Mouse (Mus musculus) G1E-ER4 (cell line): Measurements from ENCODE around the gene Fgf4. TPM values are rescaled to one million over a fixed set of nuclear protein-coding genes. Genes with fewer than 3 reads are reported as not detected.

Experiments
- GATA1 ChIP-seq: IDR thresholded peaks from one replicate; pipeline ENCODE4 v1.8.0; 2012; ENCODE audit warnings: low read length, inconsistent platforms
- polyA plus RNA-seq: library from polyadenylated mRNA; stranded (reverse); fragments of >175 nt; gene quantifications from 2 replicates; pipeline ENCODE4 v1.2.3, GENCODE M21; 2012

Fgf4 gene
- polyA plus RNA-seq, 1 experiment: not detected

DNA sequence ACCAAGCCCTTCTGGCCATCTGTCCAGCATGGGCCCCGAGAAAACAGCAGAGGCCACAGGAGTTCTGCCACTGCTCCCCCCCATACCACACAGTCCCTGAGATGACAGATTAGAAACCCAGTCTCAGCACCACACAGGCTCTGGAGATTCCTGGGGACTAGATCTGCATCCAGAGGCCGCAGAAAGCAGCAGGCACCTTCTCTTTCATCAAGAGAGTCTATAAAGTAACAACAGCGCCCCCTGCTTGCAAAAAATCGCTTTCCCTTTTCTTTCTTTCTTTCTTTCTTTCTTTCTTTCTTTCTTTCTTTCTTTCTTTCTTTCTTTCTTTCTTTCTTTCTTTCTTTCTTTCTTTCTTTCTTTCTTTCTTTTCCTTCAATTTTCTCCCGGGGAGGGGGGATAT, 47.0 kb downstream of the Fgf4 start:
- no peak for TF ChIP-seq GATA1

GRCm38 (mm10) chr7:144894706-144895105, 47.5 kb downstream of the Fgf4 start:
- TF ChIP-seq GATA1: no peak

DNA sequence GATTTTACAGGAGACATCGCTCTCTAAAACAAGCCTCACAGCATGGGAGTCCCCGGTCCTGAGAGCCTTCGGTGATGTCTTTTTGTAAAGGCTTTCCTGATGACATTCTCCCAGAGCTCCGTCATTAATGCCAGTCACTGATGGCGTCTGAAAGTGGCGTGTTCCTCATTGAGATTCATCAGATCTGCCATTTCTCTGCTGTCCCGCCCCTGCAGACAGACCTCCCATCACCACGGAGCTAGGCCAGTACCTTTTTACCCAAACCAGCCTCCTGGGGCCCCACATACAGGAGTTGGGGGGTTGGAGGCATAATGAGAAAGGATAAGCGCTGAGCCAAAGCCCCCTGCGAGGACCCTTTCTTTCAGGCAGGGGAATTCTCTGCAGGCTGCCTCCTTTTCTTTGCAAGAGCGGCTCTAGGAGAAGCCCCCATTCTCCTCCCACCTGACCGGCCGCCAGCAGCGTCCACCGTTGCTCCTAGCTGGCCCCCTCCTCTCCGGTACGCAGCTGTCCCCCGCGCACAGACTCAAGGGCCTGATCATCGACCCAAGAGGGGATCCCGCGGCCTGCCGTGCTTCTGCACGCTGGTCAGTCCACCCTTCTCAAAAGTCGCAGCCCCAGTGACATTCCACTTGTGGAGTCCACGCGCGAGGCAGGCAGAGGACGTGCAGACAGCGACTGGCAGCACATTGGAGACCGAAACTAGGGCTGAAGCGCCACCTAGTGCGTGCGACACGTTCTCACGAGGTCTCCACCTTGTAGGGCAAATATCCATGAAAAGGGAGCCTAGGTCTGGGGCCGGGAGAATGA, 48.3 kb downstream of the Fgf4 start:
- TF ChIP-seq GATA1: no peak

GRCm38 (mm10) chr7:144896294-144897218, 49.4 kb downstream of the Fgf4 start, which contains the start of gene Fgf15:
Fgf15 (plus strand) TSS chr7:144896531.
- no peak for TF ChIP-seq GATA1

- TF ChIP-seq GATA1: no peak
Measured at GRCm38 (mm10) chr7:144898506-144898905, 51.3 kb downstream of the Fgf4 start.

DNA sequence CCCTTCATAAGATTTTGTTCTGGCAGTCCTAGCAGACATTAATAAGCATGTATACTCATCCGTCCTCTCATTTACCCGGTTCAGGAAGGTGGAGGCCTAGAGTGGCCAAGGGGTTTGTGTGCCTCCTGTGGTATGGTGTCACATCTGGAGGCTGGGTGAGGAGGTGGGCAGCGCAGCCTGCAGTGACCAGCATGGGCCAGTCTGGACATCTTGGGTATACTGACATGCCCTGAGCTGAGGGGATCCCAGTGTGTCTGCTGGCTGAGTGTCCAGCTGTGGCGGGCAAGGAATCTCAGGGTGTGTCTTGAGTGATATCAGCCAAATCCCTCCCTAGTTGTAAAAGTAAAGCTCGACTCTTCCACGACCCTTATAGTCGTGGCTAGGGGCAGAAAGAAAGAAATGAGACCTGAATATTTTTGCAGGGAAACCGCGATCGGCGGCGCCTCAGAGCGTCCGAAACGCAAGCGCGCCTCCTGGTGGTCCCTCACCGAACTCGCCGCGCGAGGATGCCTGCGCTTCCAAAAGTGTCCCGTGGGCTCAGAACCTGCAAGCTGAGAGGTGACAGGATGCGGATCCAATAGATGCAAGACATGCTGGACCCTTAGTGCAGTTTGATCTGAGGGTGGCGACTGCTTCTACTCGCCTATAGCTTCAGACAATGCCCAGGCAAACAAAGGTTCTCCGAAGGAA, 59.7 kb downstream of the Fgf4 start:
- TF ChIP-seq GATA1: no peak

DNA sequence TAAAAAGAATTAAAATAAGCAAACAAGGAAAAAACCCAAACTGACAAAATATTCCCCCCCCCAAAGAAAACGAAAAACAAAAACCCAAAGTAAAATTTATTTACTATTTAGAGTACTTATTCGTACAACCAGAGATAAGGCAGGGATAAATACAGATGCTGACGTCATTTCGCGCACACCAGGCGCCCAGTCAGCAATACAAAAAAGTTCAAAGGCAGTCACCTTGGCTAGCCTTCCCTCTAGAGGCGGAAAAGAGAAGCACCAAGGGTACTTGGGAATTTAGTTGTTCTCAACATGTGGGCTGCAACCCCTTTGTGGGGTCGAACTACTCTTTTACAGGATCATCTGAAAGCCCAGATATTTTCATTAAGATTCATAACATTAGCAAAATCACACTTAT, 60.6 kb downstream of the Fgf4 start:
- TF ChIP-seq GATA1: no peak

DNA sequence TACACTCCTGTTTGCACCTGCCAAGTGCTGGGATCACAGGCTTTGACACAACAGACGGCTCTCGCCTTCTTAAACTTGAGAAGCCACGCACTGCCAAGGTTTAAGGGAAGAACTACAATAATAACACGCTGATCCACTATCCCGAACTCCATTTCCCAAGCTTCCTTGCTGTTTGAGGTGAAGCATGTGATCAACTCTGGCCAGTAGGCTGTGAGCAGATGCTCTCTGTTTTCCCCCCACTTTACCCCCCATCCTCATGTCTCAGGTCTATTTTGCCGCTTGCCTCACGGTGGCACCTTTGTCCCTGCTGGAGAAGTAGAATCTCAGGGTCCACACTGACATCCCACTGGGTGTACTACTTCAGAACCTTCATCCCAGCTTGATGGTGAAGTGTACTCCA, 61.5 kb downstream of the Fgf4 start:
- TF ChIP-seq GATA1: no peak

DNA sequence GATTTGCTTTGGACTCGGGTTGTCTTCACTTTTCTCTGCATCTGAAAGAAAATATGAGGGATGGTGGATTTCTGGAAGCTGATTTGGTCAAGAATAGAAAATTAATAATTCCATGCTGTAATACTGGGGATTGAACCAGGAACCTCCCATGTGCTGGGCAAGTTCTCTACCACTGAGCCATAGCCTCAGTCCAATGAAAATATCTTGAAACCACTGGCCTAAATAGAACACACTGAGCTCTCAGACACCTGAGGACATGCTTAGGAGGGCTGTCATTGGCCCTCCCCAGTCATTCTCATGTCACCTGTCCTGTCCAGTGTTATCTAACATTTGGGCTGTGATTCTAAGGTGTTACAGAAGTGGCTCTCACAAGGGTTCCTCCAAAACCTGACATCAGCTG, 64.0 kb downstream of the Fgf4 start:
- TF ChIP-seq GATA1: no peak

- TF ChIP-seq GATA1: no peak
Measured at GRCm38 (mm10) chr7:144912897-144913296, 65.7 kb downstream of the Fgf4 start.

DNA sequence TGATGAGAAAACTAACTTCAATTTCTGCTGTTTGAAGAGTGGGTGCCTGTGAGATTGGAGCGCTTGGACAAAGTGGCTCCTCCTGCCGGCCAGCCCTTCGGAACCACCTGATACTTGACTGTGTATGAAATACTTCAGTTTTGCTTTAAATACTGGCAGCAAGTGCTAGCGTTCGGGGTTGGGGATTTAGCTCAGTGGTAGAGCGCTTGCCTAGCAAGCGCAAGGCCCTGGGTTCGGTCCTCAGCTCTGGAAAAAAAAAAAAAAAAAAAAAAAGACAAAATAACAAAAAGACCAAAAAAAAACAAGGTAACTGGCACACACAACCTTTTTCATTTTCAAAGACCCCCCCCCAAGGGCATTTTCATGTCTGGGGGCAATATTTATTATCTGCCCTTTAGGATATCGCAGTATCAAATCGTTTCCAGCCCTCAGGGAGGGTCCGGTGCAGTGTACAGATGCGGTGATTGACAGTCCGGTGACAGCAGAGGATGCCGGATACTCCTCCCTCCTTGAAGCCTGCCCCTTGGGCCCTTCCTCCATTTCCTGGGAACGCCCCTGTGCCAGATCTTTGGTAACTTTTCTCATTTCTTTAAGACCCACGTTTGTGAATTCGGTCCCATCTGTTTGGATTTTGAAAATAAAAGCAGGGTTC, 67.3 kb downstream of the Fgf4 start:
- TF ChIP-seq GATA1: no peak

Other genes with a start within 250 kb of the Fgf4 start
- 0.79 and 1.7 TPM in 2 replicates for gene Ano1, start 95.4 kb upstream of the Fgf4 start, polyA plus RNA-seq
- 4.2 and 4.8 TPM in 2 replicates for gene Fgf3, start 9.3 kb upstream of the Fgf4 start, polyA plus RNA-seq
- gene Fgf15, start 49.2 kb downstream of the Fgf4 start, polyA plus RNA-seq: 2.3 and 2.7 TPM in 2 replicates
- 20.1 and 35.2 TPM in 2 replicates for gene LTO1, start 67.7 kb downstream of the Fgf4 start, polyA plus RNA-seq
- not detected in 2 replicates for gene Ccnd1, start 92.6 kb downstream of the Fgf4 start, polyA plus RNA-seq